Comparison of ENCODE assay signal across 17 mouse cellular contexts in genomic region chr5:50990822-50991537, GRCm38 (mm10).
"Had no signal": no experiment of that assay in that cellular context is flagged by ENCODE, and none has a peak within 500 bp of the region (broad histone marks: within the 10 kb centered on the region; RNA-seq: fewer than 3 reads in every experiment).

No protein-coding gene starts in this region.

- H3K9ac ChIP-seq: limb, embryonic 13.5 days; liver, embryonic 15.5 days; midbrain, embryonic 15.5 days; neural tube, embryonic 13.5 days had no signal

- H3K27me3 ChIP-seq: limb, embryonic 13.5 days; liver, embryonic 15.5 days; midbrain, embryonic 15.5 days; neural tube, embryonic 13.5 days had no signal

- ATAC-seq: lung, postnatal 0 days; midbrain, embryonic 15.5 days had no signal

- DNase-seq: kidney, postnatal 10 days; kidney, postnatal 4 days; left cerebral cortex, postnatal 4 days; lung, adult 2 months; lung, postnatal 36 days; retina, postnatal 1 day; right cerebral cortex, postnatal 25 days; thymus, adult 18-20 months; thymus, postnatal 14 days had no signal

- H3K36me3 ChIP-seq: limb, embryonic 13.5 days; liver, embryonic 15.5 days; midbrain, embryonic 10.5 days; midbrain, embryonic 15.5 days; neural tube, embryonic 13.5 days had no signal

- H3K27ac ChIP-seq: layer of hippocampus, adult 2 months; limb, embryonic 13.5 days; liver, embryonic 15.5 days; midbrain, embryonic 10.5 days; midbrain, embryonic 15.5 days; neural tube, embryonic 13.5 days; stomach, postnatal 0 days had no signal

- H3K4me3 ChIP-seq: layer of hippocampus, adult 2 months; limb, embryonic 13.5 days; liver, embryonic 15.5 days; midbrain, embryonic 10.5 days; midbrain, embryonic 15.5 days; neural tube, embryonic 13.5 days had no signal

- H3K9me3 ChIP-seq: limb, embryonic 13.5 days; liver, embryonic 15.5 days; midbrain, embryonic 10.5 days; midbrain, embryonic 15.5 days; neural tube, embryonic 13.5 days had no signal

- H3K4me2 ChIP-seq: limb, embryonic 13.5 days; liver, embryonic 15.5 days; midbrain, embryonic 15.5 days; neural tube, embryonic 13.5 days had no signal

- H3K4me1 ChIP-seq: limb, embryonic 13.5 days; liver, embryonic 15.5 days; midbrain, embryonic 10.5 days; midbrain, embryonic 15.5 days; neural tube, embryonic 13.5 days had no signal
